Mouse (Mus musculus): ENCODE data around the gene Edc3.

- no peak for TF ChIP-seq CTCF (IDR thresholded peaks at IDR 0.05; ENCODE audit: low read depth, low read length)
- TF ChIP-seq POLR2A (IDR thresholded peaks at IDR 0.05; ENCODE audit: extremely low read depth, insufficient read depth, low read length): no peak
Observed at GRCm38 (mm10) chr9:57770836-57771235, 62.5 kb downstream of the Edc3 start.

Measured in liver, adult 2 months (tissue).